Mouse (Mus musculus): Measurements from ENCODE around the gene Macf1.
"Not testable (repeated sequence)": the region's sequence is repeated elsewhere in the genome, so short reads cannot be mapped to it uniquely, and the experiment has no call there.

Macf1 gene

GRCm38 (mm10) chr4:123374316-123375008 lies 309.7 kb downstream of the Macf1 start:
- DNase-seq (ENCODE audit: low read depth in 2 of 2, low spot score in 2 of 2), result no peak

GRCm38 (mm10) chr4:123363555-123363954 lies 320.6 kb downstream of the Macf1 start:
- DNase-seq (ENCODE audit: low read depth in 2 of 2, low spot score in 2 of 2), result no peak

GRCm38 (mm10) chr4:123360771-123361170 lies 323.4 kb downstream of the Macf1 start:
- DNase-seq (ENCODE audit: low read depth in 2 of 2, low spot score in 2 of 2), result no peak

- no peak for DNase-seq (ENCODE audit: low read depth in 2 of 2, low spot score in 2 of 2)
Observed at GRCm38 (mm10) chr4:123358613-123359012, 325.5 kb downstream of the Macf1 start.

GRCm38 (mm10) chr4:123355941-123356340 lies 328.2 kb downstream of the Macf1 start:
- no peak for DNase-seq (ENCODE audit: low read depth in 2 of 2, low spot score in 2 of 2)

GRCm38 (mm10) chr4:123353271-123353877 lies 330.8 kb downstream of the Macf1 start:
- DNase-seq (ENCODE audit: low read depth in 2 of 2, low spot score in 2 of 2), result no peak

- DNase-seq (ENCODE audit: low read depth in 2 of 2, low spot score in 2 of 2), result no peak
Observed at GRCm38 (mm10) chr4:123343471-123343789, 340.7 kb downstream of the Macf1 start.

- peak; percentile 14 to 32 for DNase-seq (ENCODE audit: low read depth in 2 of 2, low spot score in 2 of 2)
Observed at GRCm38 (mm10) chr4:123342642-123343470, 341.3 kb downstream of the Macf1 start, which contains the start of gene Bmp8a. Gene Bmp8a, minus strand, starts transcription at chr4:123343252.

GRCm38 (mm10) chr4:123342091-123342641 lies 342.0 kb downstream of the Macf1 start:
- DNase-seq (ENCODE audit: low read depth in 2 of 2, low spot score in 2 of 2), result peak in 1 of 2 experiments; percentile 4

GRCm38 (mm10) chr4:123340232-123340631 lies 343.9 kb downstream of the Macf1 start:
- no peak for DNase-seq (ENCODE audit: low read depth in 2 of 2, low spot score in 2 of 2)

GRCm38 (mm10) chr4:123337693-123338092 lies 346.5 kb downstream of the Macf1 start:
- DNase-seq (ENCODE audit: low read depth in 2 of 2, low spot score in 2 of 2), result no peak

- no peak for DNase-seq (ENCODE audit: low read depth in 2 of 2, low spot score in 2 of 2)
Observed at GRCm38 (mm10) chr4:123335796-123336585, 348.2 kb downstream of the Macf1 start.

GRCm38 (mm10) chr4:123335244-123335643 lies 348.9 kb downstream of the Macf1 start:
- DNase-seq (ENCODE audit: low read depth in 2 of 2, low spot score in 2 of 2), result not testable (repeated sequence)

GRCm38 (mm10) chr4:123334177-123334576 lies 350.0 kb downstream of the Macf1 start:
- no peak for DNase-seq (ENCODE audit: low read depth in 2 of 2, low spot score in 2 of 2)

GRCm38 (mm10) chr4:123333151-123333550 lies 351.0 kb downstream of the Macf1 start:
- no peak for DNase-seq (ENCODE audit: low read depth in 2 of 2, low spot score in 2 of 2)

GRCm38 (mm10) chr4:123331961-123332360 lies 352.2 kb downstream of the Macf1 start:
- not testable (repeated sequence) for DNase-seq (ENCODE audit: low read depth in 2 of 2, low spot score in 2 of 2)

- DNase-seq (ENCODE audit: low read depth in 2 of 2, low spot score in 2 of 2), result no peak
Observed at GRCm38 (mm10) chr4:123331326-123331725, 352.8 kb downstream of the Macf1 start.

GRCm38 (mm10) chr4:123328946-123329345 lies 355.2 kb downstream of the Macf1 start:
- DNase-seq (ENCODE audit: low read depth in 2 of 2, low spot score in 2 of 2), result no peak

GRCm38 (mm10) chr4:123327630-123328029 lies 356.5 kb downstream of the Macf1 start:
- no peak for DNase-seq (ENCODE audit: low read depth in 2 of 2, low spot score in 2 of 2)

GRCm38 (mm10) chr4:123326087-123326486 lies 358.1 kb downstream of the Macf1 start:
- no peak for DNase-seq (ENCODE audit: low read depth in 2 of 2, low spot score in 2 of 2)

GRCm38 (mm10) chr4:123323534-123323933 lies 360.6 kb downstream of the Macf1 start, which contains the start of gene Oxct2a:
Gene Oxct2a, minus strand, starts transcription at chr4:123323634.
- DNase-seq (ENCODE audit: low read depth in 2 of 2, low spot score in 2 of 2), result no peak
